Mouse (Mus musculus) ES-E14 (cell line): ENCODE results near the gene Tssk6.

Experiments
- CHD2 ChIP-seq: IDR thresholded peaks from 2 replicates; pipeline ENCODE4 v1.6.1; 2014; ENCODE audit warnings: mild to moderate bottlenecking, low read depth, low read length, inconsistent platforms
- MAFK ChIP-seq: IDR thresholded peaks from 2 replicates; pipeline ENCODE4 v1.6.1; 2014; ENCODE audit warnings: mild to moderate bottlenecking, low read depth, low read length, inconsistent platforms; ENCODE audit not compliant: insufficient read depth
- ZNF384 ChIP-seq: IDR thresholded peaks from 2 replicates; pipeline ENCODE4 v1.6.1; 2012; ENCODE audit warnings: low read depth, low read length, inconsistent platforms

DNA sequence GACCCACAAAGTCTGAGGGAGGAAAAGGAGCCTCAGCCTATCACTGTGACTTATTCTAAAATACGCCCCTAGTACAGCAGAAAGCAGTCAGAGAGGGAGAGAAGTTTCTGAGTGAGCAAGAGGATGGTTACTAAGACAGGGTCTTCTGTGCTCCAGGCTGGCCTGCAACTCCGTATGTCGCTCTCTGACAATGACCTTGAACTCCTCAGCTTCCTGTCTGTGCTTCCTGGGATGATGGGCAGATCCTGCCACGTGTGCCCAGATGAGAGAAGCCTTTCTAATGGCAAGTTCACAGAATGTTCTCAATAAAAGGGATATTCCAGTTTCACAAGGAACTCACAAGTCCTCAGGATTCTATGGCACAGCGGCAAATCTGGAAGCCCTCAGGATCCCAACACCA is 32.6 kb downstream of the Tssk6 start:
- TF ChIP-seq ZNF384 (no peak), MAFK (no peak), CHD2 (no peak)
